Mouse (Mus musculus) Patski (cell line): Measurements from ENCODE around the gene Pdcd11. TPM values are rescaled to one million over a fixed set of nuclear protein-coding genes. Genes with fewer than 3 reads are reported as not detected.
A peak's percentile ranks its signal among the peaks of the same experiment; 100 is the strongest.

Experiments
- ATAC-seq: fragments of 100-300 bp; one replicate; pipeline ENCODE4 v1.8.0; 2021
- CTCF ChIA-PET: fragments of 350-600 bp; sonication (Branson Sonifier 250); formaldehyde crosslinking; loops from one replicate; lab custom pipeline; 2022; ENCODE audit warnings: inconsistent platforms; lab: Charles Lee
- POLR2A ChIA-PET: fragments of 350-600 bp; sonication (Branson Sonifier 250); formaldehyde crosslinking; loops from one replicate; lab custom pipeline; 2022; ENCODE audit warnings: antibody characterized with exemption, inconsistent platforms; lab: Charles Lee
- DNase-seq: peaks from one replicate; pipeline ENCODE4 v3.0.0-alpha.2; 2011; ENCODE audit warnings: low read depth, low spot score
- H3K27me3 ChIP-seq: fragments of 371-371 bp; one replicate; pipeline ENCODE4 v1.5.1; 2021
- CTCF ChIP-seq: fragments of 100-300 bp; IDR thresholded peaks from one replicate; pipeline ENCODE4 v1.5.1; 2021
- in situ Hi-C: fragments of 300-500 bp; cut with MboI; formaldehyde crosslinking; loops from 3 replicates; pipeline ENCODE4 v1.11.1; 2018; ENCODE audit warnings: low pct_unique_long_range_greater_than_20kb, mixed read lengths
- polyA plus RNA-seq: library from polyadenylated mRNA; unstranded; gene quantifications from one replicate; pipeline ENCODE4 v1.2.3, GENCODE M21; 2021

The Pdcd11 gene
- polyA plus RNA-seq, 1 experiment from 2014 or later, result 29.3 TPM

DNA sequence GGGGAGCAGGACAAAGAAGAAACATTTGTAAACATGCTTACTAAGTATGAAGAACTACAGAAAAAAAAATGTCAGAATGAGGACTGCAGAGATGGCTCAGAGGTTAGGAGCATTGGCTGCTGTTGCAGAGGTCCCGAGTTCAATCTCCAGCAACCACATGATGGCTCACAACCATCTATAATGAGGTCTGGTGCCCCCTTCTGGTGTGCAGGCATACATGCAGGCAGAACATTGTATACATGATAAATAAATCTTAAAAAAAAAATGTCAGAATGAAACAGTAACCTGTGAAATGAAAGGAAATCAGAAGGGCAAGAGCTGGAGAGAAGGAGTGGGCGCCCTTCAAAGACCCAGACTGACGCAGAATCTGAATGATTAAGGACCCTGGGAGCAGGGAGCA lies 24.7 kb upstream of the Pdcd11 start:
- no peak for ATAC-seq
- CTCF ChIA-PET, result interaction anchor here (1.0 kb wide), 1 partner anchor 11 kb away, joined by 3 read pairs; no protein-coding TSS in a partner anchor
- no peak for DNase-seq
- peak; percentile 54 for TF ChIP-seq CTCF
- in situ Hi-C loops, result no loop called here
- H3K27me3 ChIP-seq, result no peaks in the 10 kb centered on the region
- POLR2A ChIA-PET, result interaction anchor here (0.6 to 1.4 kb wide), 3 partner anchors 9 to 757 kb away, joined by 3 to 4 read pairs (median 4); no protein-coding TSS in a partner anchor

DNA sequence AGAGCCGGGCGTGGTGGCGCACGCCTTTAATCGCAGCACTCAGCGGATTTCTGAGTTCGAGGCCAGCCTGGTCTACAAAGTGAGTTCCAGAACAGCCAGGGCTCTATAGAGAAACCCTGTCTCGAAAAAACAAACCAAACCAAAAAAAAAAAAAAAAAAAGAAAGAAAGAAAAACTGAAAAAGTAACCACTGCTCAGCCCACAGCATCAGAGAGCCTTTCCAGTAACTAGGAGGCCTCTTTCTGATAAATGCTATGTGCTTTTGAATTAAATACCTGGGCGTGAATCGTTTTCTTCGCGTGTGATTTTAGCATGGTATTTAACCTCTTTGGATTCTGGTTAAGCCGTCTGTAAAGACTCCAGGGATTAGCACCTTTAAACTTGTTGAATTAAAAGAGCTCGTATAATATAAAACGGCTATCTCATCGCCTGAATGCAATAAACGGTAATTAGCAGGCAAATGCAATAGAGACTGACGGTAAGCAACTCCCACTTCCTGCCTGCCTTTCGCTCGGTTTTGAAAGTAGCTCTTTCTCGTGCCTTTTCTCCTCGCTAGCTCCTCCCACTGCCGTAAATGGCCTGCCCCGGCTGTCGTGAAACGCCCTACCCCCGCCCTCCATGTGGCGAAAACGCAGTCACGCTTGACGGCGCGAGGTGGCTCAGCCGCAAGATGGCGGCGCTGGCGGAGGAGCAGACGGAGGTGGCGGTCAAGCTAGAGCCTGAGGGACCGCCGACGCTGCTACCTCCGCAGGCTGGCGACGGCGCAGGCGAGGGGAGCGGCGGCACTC lies 23.3 kb upstream of the Pdcd11 start, which contains the start of gene Taf5:
TSS of gene Taf5 (plus strand) at position 651 of the 787 bp plus-strand sequence.
- no peaks in the 10 kb centered on the region for H3K27me3 ChIP-seq
- in situ Hi-C loops, result no loop called here
- ChIA-PET POLR2A (interaction anchor here (1.0 to 2.5 kb wide), 5 partner anchors 10 to 198 kb away, joined by 3 to 9 read pairs (median 4); partner anchors contain the start of gene Pcgf6), CTCF (interaction anchor here (1.0 kb wide), 1 partner anchor 12 kb away, joined by 3 read pairs; no protein-coding TSS in a partner anchor)
- TF ChIP-seq CTCF, result no peak
- DNase-seq (peak; percentile 71), ATAC-seq (peak; percentile 54)

DNA sequence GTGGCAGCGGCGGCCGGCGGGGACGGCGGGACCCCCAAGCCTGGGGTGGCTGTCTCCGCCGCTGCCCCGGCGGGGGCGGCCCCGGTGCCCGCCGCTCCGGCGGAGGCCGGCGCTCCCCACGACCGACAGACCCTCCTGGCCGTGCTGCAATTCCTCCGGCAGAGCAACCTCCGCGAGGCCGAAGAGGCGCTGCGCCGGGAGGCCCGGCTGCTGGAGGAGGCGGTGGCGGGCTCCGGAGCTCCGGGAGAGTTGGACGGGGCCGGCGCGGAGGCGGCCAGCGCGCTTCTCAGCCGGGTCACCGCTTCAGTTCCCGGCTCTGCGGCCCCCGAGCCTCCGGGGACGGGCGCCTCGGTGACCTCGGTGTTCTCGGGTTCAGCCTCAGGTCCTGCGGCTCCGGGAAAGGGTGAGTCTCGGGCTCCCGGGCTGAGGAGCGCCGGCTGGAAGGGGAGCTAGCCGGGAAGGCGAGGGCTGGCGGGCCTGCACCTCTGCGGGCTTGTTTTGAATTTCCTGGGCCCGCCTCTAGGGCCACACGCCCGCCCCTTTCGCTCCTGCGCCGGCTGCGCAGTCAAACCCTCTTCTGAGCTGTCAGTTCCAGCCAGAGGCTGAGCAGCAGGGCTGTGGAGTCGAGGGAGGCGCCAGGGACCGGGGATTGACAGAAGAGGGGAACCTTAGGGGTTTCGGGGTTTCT lies 22.5 kb upstream of the Pdcd11 start:
- ChIA-PET POLR2A (interaction anchor here (1.0 to 2.5 kb wide), 4 partner anchors 10 to 199 kb away, joined by 3 to 9 read pairs (median 4); partner anchors contain the start of gene Pcgf6), CTCF (no interaction called here)
- TF ChIP-seq CTCF, result no peak
- H3K27me3 ChIP-seq, result no peaks in the 10 kb centered on the region
- in situ Hi-C loops, result no loop called here
- ATAC-seq (peak; percentile 97), DNase-seq (no peak)

DNA sequence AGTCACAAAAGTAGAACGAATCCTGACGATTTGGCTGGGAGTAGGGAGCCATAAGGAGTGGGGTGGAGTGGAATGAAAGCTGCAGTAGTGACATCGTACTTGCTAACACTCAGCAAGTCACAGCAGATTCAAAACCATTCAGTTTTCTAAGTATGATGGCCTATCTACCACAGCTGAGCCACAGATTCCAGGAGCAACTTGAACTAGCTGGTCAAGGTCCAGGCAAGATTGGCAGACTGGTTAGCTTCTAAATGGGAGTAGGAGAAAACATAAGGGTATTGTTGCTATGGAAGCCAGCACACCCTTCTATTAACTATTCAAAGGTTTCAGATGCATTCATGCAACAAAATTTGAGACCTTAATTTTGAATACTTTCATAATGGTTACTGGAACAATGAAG lies 2.3 kb upstream of the Pdcd11 start:
- in situ Hi-C loops, result no loop called here

DNA sequence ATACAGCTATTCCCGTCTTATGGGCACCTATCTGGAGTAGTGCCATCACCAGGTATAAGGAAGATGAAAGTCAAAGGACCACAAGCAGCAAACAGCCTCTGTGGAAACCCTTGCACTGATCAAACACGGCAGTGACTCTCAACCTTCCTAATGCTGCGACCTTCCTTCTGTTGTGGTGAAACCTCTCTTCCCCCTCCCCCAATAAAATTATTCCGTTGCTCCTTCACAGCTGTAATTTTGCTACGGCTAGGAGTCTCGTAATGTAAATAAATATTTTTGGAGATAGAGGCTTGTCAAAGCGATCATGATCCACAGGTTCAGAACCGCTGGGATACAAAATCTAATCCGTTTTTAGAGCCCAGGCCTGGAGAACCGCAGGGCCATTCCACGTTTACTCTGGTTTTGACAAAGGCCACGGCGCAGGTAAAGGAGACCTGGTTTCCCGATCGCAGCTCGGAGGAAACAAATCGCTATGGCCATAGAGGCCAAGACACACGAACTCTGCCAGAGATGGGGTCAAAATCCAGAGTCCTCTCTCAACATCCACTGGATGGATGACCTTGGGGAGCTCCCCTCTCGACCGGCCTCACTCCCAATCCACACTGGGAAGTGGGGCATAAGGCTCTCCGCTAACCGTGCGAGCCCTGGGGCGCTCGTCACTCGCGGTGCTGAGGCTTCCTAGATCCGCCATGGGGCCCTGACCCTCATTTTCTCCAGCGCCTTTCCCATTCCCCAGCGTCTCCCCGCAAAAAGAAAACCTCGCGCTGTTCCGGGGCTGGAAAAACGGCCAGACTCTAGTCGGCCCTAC lies 646 bp upstream of the Pdcd11 start:
- ChIA-PET CTCF (interaction anchor here (1.0 to 1.7 kb wide), 4 partner anchors 10 to 25 kb away, joined by 3 to 7 read pairs (median 6); no protein-coding TSS in a partner anchor), POLR2A (interaction anchor here (0.9 to 2.1 kb wide), 4 partner anchors 10 to 22 kb away, joined by 3 to 9 read pairs (median 4); partner anchors contain the start of gene Taf5)
- DNase-seq (no peak), ATAC-seq (peak; percentile 51)
- TF ChIP-seq CTCF, result no peak
- in situ Hi-C loops, result no loop called here
- no peaks in the 10 kb centered on the region for H3K27me3 ChIP-seq

More for the DNA sequence above, 2.3 kb upstream of the Pdcd11 start:
- CTCF ChIA-PET, result interaction anchor here (1.7 kb wide), 1 partner anchor 8 kb away, joined by 7 read pairs; no protein-coding TSS in a partner anchor
- ATAC-seq (no peak), DNase-seq (no peak)
- POLR2A ChIA-PET, result interaction anchor here (0.9 kb wide), 1 partner anchor 17 kb away, joined by 4 read pairs; no protein-coding TSS in a partner anchor
- TF ChIP-seq CTCF, result no peak
- H3K27me3 ChIP-seq, result no peaks in the 10 kb centered on the region

DNA sequence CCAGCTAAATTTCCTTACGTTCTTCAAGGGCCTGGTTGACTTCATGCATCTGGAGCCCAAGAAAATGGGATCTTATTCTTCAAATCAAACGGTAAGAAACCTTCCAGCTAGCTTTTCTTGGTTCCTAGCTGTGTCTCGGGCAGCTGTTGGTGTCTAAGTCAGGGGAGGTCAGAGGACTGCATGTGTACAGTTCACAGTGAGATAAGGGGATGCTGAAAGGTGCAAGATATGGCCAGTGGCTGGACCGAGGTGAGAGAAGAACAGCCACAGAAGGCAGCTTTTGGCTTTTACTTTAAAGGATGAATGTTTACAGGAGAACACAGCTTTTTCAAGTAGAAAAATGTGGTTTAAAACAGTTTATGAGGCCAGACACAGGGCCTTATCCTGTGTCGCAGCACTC lies 10.5 kb downstream of the Pdcd11 start:
- H3K27me3 ChIP-seq, result no peaks in the 10 kb centered on the region
- ChIA-PET POLR2A (interaction anchor here (0.9 to 1.5 kb wide), 2 partner anchors 10 to 25 kb away, joined by 3 to 4 read pairs; partner anchors contain the start of genes Pdcd11 and Usmg5), CTCF (interaction anchor here (1.9 kb wide), 1 partner anchor 10 kb away, joined by 6 read pairs; the partner anchor contains the start of genes Pdcd11 and Usmg5)
- TF ChIP-seq CTCF, result no peak
- ATAC-seq, result no peak
- in situ Hi-C loops, result no loop called here
- DNase-seq, result no peak

DNA sequence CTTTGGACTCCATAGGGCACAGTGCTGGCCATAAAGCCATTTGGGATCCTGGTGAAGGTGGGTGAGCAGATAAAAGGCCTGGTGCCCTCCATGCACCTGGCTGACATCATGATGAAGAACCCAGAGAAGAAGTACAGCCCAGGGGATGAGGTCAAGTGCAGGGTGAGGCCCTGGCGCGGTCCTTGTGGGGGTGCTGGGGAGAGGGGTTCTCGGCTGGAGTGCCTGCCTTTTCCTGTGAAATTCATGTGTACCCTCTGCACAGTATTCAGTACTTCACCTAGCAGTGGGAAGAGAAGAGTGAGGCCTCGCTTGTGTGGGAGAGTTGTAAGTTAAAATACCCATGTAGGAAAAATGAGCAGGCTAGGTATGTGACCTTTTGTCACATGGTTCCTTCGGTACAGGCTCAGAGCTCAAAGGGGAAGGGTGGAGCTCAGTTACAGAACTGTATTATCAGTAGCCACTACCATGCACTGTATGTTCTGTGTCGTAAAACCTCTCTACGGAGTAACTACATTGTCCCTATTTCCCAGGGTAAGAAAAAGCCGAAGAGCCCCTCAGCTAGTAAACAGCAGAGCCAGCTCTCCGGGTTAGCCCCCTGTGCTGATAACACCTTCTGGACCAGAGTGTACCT lies 14.2 kb downstream of the Pdcd11 start:
- POLR2A ChIA-PET, result interaction anchor here (1.4 kb wide), 1 partner anchor 14 kb away, joined by 3 read pairs; the partner anchor contains the start of genes Pdcd11 and Usmg5
- ATAC-seq (no peak), DNase-seq (no peak)
- no peaks in the 10 kb centered on the region for H3K27me3 ChIP-seq
- TF ChIP-seq CTCF, result no peak
- CTCF ChIA-PET, result interaction anchor here (2.1 kb wide), 1 partner anchor 16 kb away, joined by 7 read pairs; no protein-coding TSS in a partner anchor
- in situ Hi-C loops, result no loop called here

DNA sequence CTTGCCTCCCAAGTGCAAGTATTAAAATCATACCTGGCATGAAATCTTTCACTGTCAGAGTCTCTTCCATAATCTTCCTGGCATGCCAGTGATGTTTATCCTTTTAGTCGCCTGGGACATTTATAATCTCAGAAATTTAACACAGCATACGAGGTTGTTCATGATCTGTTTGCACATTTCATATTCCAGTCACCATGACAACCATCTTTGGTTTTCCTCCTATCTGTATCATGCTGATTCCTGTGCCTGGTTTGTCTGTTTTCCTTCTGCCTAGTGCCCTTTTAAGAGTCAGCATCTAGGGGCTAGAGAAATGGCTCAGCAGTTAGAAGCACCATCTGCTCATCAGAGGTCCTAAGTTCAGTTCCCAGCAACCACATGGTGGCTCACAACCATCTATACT lies 28.1 kb downstream of the Pdcd11 start:
- no peak for TF ChIP-seq CTCF
- DNase-seq, result no peak
- ATAC-seq, result no peak
- ChIA-PET POLR2A (no interaction called here), CTCF (interaction anchor here (3.1 kb wide), 1 partner anchor 50 kb away, joined by 13 read pairs; no protein-coding TSS in a partner anchor)
- in situ Hi-C loops, result no loop called here
- no peaks in the 10 kb centered on the region for H3K27me3 ChIP-seq

DNA sequence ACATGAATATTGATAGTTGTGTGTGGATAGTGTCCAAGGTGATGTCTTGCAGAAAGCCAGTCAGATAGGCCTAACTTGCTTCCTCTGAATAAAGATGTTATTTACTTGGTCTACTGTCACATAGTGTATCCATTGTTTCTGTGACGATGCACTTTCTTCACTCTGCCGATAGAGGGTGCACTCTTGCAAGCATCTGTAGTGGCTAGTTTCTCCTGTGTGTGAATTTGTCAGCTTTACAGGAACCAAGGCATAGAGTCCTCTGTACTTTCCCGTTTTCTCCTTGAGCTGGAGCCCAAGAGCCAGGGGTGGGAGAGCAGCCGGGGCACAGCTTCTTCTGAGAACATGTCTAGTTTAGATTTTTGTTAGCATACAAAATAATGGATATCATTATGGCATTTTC lies 30.5 kb downstream of the Pdcd11 start:
- TF ChIP-seq CTCF, result peak; percentile 85
- peak; percentile 57 for ATAC-seq
- H3K27me3 ChIP-seq, result no peaks in the 10 kb centered on the region
- in situ Hi-C loops, result loop anchor here (5.0 kb wide), 1 partner anchor 46 kb away; no protein-coding TSS in a partner anchor
- DNase-seq, result no peak
- ChIA-PET POLR2A (no interaction called here), CTCF (interaction anchor here (0.8 to 3.1 kb wide), 13 partner anchors 9 to 217 kb away, joined by 3 to 40 read pairs (median 4); no protein-coding TSS in a partner anchor)
